Mouse (Mus musculus) liver, embryonic 14.5 days (tissue): Measurements from ENCODE around the gene Ehd3.

Source experiments
- CTCF ChIP-seq: IDR thresholded peaks from 2 replicates; pipeline ENCODE4 v1.5.1; 2016; ENCODE audit warnings: antibody characterized with exemption, low read depth, control low read depth
- EP300 ChIP-seq: IDR thresholded peaks from 2 replicates; pipeline ENCODE4 v1.6.1; 2016; ENCODE audit warnings: antibody characterized with exemption, low read depth

GRCm38 (mm10) chr17:73790284-73791020, 13.5 kb upstream of the Ehd3 start:
- TF ChIP-seq EP300 (no peak), CTCF (no peak)
